Comparison of ENCODE assay signal across 16 mouse cellular contexts in genomic region chr11:42535861-42536260, GRCm38 (mm10).
"Had no signal": no experiment of that assay in that cellular context is flagged by ENCODE, and none has a peak within 500 bp of the region (broad histone marks: within the 10 kb centered on the region; RNA-seq: fewer than 3 reads in every experiment).

No protein-coding gene starts in this region.

- H3K4me3 ChIP-seq: lung, embryonic 15.5 days; megakaryocyte, embryonic 14.5 days; midbrain, embryonic 13.5 days; midbrain, embryonic 15.5 days; neural tube, embryonic 12.5 days; stomach, embryonic 15.5 days had no signal

- H3K36me3 ChIP-seq: lung, embryonic 15.5 days; midbrain, embryonic 13.5 days; midbrain, embryonic 15.5 days; neural tube, embryonic 12.5 days; stomach, embryonic 15.5 days had no signal

- H3K27ac ChIP-seq: lung, embryonic 15.5 days; macrophage; midbrain, embryonic 13.5 days; midbrain, embryonic 15.5 days; neural tube, embryonic 12.5 days; stomach, embryonic 15.5 days; stomach, postnatal 0 days had no signal

- DNase-seq: lung, adult 2 months; lung, postnatal 14 days; lung, postnatal 36 days; thymus, adult 2 months; thymus, postnatal 25 days; thymus, postnatal 4 days had no signal

- ATAC-seq: lung, postnatal 0 days; midbrain, embryonic 13.5 days; midbrain, embryonic 15.5 days had no signal

- H3K9me3 ChIP-seq: lung, embryonic 15.5 days; megakaryocyte, embryonic 14.5 days; midbrain, embryonic 13.5 days; midbrain, embryonic 15.5 days; neural tube, embryonic 12.5 days; stomach, embryonic 15.5 days had no signal

- H3K27me3 ChIP-seq: lung, embryonic 15.5 days; megakaryocyte, embryonic 14.5 days; midbrain, embryonic 13.5 days; midbrain, embryonic 15.5 days; neural tube, embryonic 12.5 days; stomach, embryonic 15.5 days had no signal

- H3K9ac ChIP-seq: lung, embryonic 15.5 days; midbrain, embryonic 13.5 days; midbrain, embryonic 15.5 days; neural tube, embryonic 12.5 days; stomach, embryonic 15.5 days had no signal

- H3K4me2 ChIP-seq: lung, embryonic 15.5 days; midbrain, embryonic 11.5 days; midbrain, embryonic 13.5 days; midbrain, embryonic 15.5 days; neural tube, embryonic 12.5 days; stomach, embryonic 15.5 days had no signal

- H3K4me1 ChIP-seq: lung, embryonic 15.5 days; megakaryocyte, embryonic 14.5 days; neural tube, embryonic 12.5 days; stomach, embryonic 15.5 days had no signal
